Mouse (Mus musculus): Measurements from ENCODE around the gene Kcnk5.

DNA sequence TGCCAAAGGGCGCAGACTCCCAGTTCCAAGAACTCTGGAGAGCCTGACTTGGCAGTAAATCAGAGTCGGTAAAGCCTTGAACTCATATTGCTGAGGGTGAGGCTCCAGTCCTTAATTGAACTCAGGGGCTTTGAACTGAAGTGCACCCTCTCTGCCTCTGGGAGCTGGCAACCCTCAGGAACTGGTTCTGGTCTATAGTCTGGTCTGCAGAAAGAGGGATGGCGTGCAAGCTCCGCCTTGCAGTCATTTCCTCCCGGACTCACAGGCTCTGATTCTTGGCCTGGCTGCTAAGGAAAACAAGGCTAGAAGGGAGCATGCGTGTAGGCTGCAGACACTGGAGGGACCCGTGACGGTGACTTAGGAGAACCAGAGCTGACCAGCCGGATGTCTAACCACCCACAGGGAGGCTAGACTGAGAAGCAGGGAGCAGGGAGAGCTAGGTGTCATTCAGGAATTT lies 65.4 kb downstream of the Kcnk5 start:
- TF ChIP-seq CTCF (IDR thresholded peaks at IDR 0.05; ENCODE audit: insufficient read depth, low read depth, low read length) = no peak
- no peak for TF ChIP-seq POLR2A (IDR thresholded peaks at IDR 0.05; ENCODE audit: insufficient read depth, low read depth, low read length)
